Mouse (Mus musculus) liver, adult 2 months (tissue): ENCODE results near the gene Rab1b.

ENCODE experiments used
- CTCF ChIP-seq: fragments of 200-500 bp; IDR thresholded peaks from 2 replicates; pipeline ENCODE4 v1.5.1; 2011; ENCODE audit warnings: low read depth, low read length, control low read depth
- POLR2A ChIP-seq: fragments of 200-500 bp; IDR thresholded peaks from 2 replicates; pipeline ENCODE4 v1.6.1; 2011; ENCODE audit warnings: low read length, control low read depth; ENCODE audit not compliant: insufficient read depth; ENCODE audit errors: extremely low read depth

- no peak for TF ChIP-seq POLR2A
- TF ChIP-seq CTCF = no peak
These were observed 45.4 kb upstream of the Rab1b start for GRCm38 (mm10) chr19:5152261-5152660.
